Mouse (Mus musculus) MEL (cell line): ENCODE results near the gene Atp10b. TPM values are rescaled to one million over a fixed set of nuclear protein-coding genes. Genes with fewer than 3 reads are reported as not detected.

Source experiments
- DNase-seq: peaks from one replicate; pipeline ENCODE4 v3.0.0; 2011; ENCODE audit warnings: low read depth, low spot score
- H3K27ac ChIP-seq: 2 replicates; pipeline ENCODE4 v1.5.1; 2012; ENCODE audit warnings: low read depth, mild to moderate bottlenecking, control low read depth, low read length, moderate library complexity; ENCODE audit not compliant: control insufficient read depth
- H3K27me3 ChIP-seq, 2 experiments: fragments of 150-350 bp in 1 of 2; sonication (generic) in 1 of 2; 2 replicates each; pipeline ENCODE4 v1.6.1; 2012; ENCODE audit warnings: low read length in 2 of 2, mild to moderate bottlenecking in 2 of 2, improper control_type of control experiment in 1 of 2, moderate library complexity in 1 of 2; ENCODE audit not compliant: insufficient read depth in 2 of 2, control insufficient read depth in 1 of 2
- H3K36me3 ChIP-seq, 2 experiments: 2 replicates each; pipeline ENCODE4 v1.6.1; 2012 to 2014; ENCODE audit warnings: low read length in 2 of 2, improper control_type of control experiment in 1 of 2, inconsistent platforms in 1 of 2, mild to moderate bottlenecking in 1 of 2; ENCODE audit not compliant: insufficient read depth in 2 of 2, control insufficient read depth in 1 of 2
- H3K4me1 ChIP-seq, 2 experiments: fragments of 150-350 bp in 1 of 2; sonication (generic) in 1 of 2; 2 replicates each; pipeline ENCODE4 v1.6.1; 2012; ENCODE audit warnings: low read length in 2 of 2, improper control_type of control experiment in 1 of 2, mild to moderate bottlenecking in 1 of 2; ENCODE audit not compliant: insufficient read depth in 2 of 2, control insufficient read depth in 1 of 2
- H3K4me3 ChIP-seq, 2 experiments: fragments of 150-350 bp in 1 of 2; sonication (generic) in 1 of 2; 2 replicates each; pipeline ENCODE4 v1.5.1; 2012; ENCODE audit warnings: low read depth in 2 of 2, low read length in 2 of 2, mild to moderate bottlenecking in 2 of 2, moderate library complexity in 2 of 2, control low read depth in 1 of 2, improper control_type of control experiment in 1 of 2; ENCODE audit not compliant: control insufficient read depth in 1 of 2, insufficient read depth in 1 of 2
- H3K79me2 ChIP-seq: 2 replicates; pipeline ENCODE4 v1.6.1; 2012; ENCODE audit warnings: mild to moderate bottlenecking, low read length, moderate library complexity; ENCODE audit not compliant: control insufficient read depth, poor library complexity, insufficient read depth
- H3K9ac ChIP-seq: 2 replicates; pipeline ENCODE4 v1.6.1; 2012; ENCODE audit warnings: low read depth, mild to moderate bottlenecking, control low read depth, low read length, moderate library complexity; ENCODE audit not compliant: control insufficient read depth, poor library complexity, severe bottlenecking
- H3K9me3 ChIP-seq: fragments of 150-350 bp; sonication (generic); replicated peaks from 2 replicates; pipeline ENCODE4 v1.6.1; 2012; ENCODE audit warnings: mild to moderate bottlenecking, low read length, improper control_type of control experiment, moderate library complexity; ENCODE audit not compliant: insufficient read depth
- CHD2 ChIP-seq: IDR thresholded peaks from 2 replicates; pipeline ENCODE4 v1.6.1; 2011; ENCODE audit warnings: low read length, improper control_type of control experiment
- E2F4 ChIP-seq: IDR thresholded peaks from 2 replicates; pipeline ENCODE4 v1.6.1; 2011; ENCODE audit warnings: low read depth, low read length, improper control_type of control experiment, borderline replicate concordance
- ELF1 ChIP-seq: IDR thresholded peaks from 2 replicates; pipeline ENCODE4 v1.6.1; 2014; ENCODE audit warnings: low read depth, mild to moderate bottlenecking, inconsistent platforms, low read length, improper control_type of control experiment, moderate library complexity
- GABPA ChIP-seq: IDR thresholded peaks from 2 replicates; pipeline ENCODE4 v1.6.1; 2012; ENCODE audit warnings: low read depth, mild to moderate bottlenecking, inconsistent platforms, low read length, improper control_type of control experiment, moderate library complexity
- HCFC1 ChIP-seq: IDR thresholded peaks from 2 replicates; pipeline ENCODE4 v1.6.1; 2012; ENCODE audit warnings: low read depth, mild to moderate bottlenecking, inconsistent platforms, low read length, improper control_type of control experiment, moderate library complexity
- JUND ChIP-seq: IDR thresholded peaks from 2 replicates; pipeline ENCODE4 v1.6.1; 2011; ENCODE audit warnings: low read depth, mild to moderate bottlenecking, improper control_type of control experiment, low read length
- KAT2A ChIP-seq: conservative IDR thresholded peaks from 2 replicates; pipeline ENCODE4 v1.6.1; 2012; ENCODE audit warnings: low read depth, low read length, improper control_type of control experiment, inconsistent platforms
- MAFK ChIP-seq: IDR thresholded peaks from 2 replicates; pipeline ENCODE4 v1.6.1; 2011; ENCODE audit warnings: low read depth, mild to moderate bottlenecking, low read length, improper control_type of control experiment, borderline replicate concordance
- MXI1 ChIP-seq: IDR thresholded peaks from 2 replicates; pipeline ENCODE4 v1.6.1; 2011; ENCODE audit warnings: mild to moderate bottlenecking, low read depth, low read length, improper control_type of control experiment
- MYC ChIP-seq: IDR thresholded peaks from 2 replicates; pipeline ENCODE4 v1.6.1; 2011; ENCODE audit warnings: low read depth, mild to moderate bottlenecking, low read length, improper control_type of control experiment, moderate library complexity
- NELFE ChIP-seq: IDR thresholded peaks from 2 replicates; pipeline ENCODE4 v1.6.1; 2011; ENCODE audit warnings: low read depth, low read length, improper control_type of control experiment
- POLR2A ChIP-seq, 2 experiments: IDR thresholded peaks; 2 replicates each; pipeline ENCODE4 v1.6.1; 2011 to 2012; ENCODE audit warnings: low read length in 2 of 2, mild to moderate bottlenecking in 2 of 2, control low read depth in 1 of 2, improper control_type of control experiment in 1 of 2, low read depth in 1 of 2, moderate library complexity in 1 of 2; ENCODE audit not compliant: control insufficient read depth in 1 of 2, insufficient read depth in 1 of 2, poor library complexity in 1 of 2
- POLR2AphosphoS2 ChIP-seq: IDR thresholded peaks from 2 replicates; pipeline ENCODE4 v1.6.1; 2011; ENCODE audit warnings: low read length, improper control_type of control experiment
- POLR2AphosphoS5 ChIP-seq: IDR thresholded peaks from 2 replicates; pipeline ENCODE4 v1.6.1; 2012; ENCODE audit warnings: low read depth, borderline replicate concordance, mild to moderate bottlenecking, inconsistent platforms, low read length, moderate library complexity, mixed read lengths
- RAD21 ChIP-seq: IDR thresholded peaks from 2 replicates; pipeline ENCODE4 v1.6.1; 2011; ENCODE audit warnings: mild to moderate bottlenecking, low read depth, low read length, improper control_type of control experiment
- RCOR1 ChIP-seq: IDR thresholded peaks from 2 replicates; pipeline ENCODE4 v1.6.1; 2012; ENCODE audit warnings: low read depth, mild to moderate bottlenecking, inconsistent platforms, low read length, improper control_type of control experiment
- SIN3A ChIP-seq: IDR thresholded peaks from 2 replicates; pipeline ENCODE4 v1.6.1; 2012; ENCODE audit warnings: low read length, improper control_type of control experiment, inconsistent platforms
- SMC3 ChIP-seq: IDR thresholded peaks from 2 replicates; pipeline ENCODE4 v1.6.1; 2011; ENCODE audit warnings: low read depth, low read length, improper control_type of control experiment
- TAL1 ChIP-seq: IDR thresholded peaks from 2 replicates; pipeline ENCODE4 v1.6.1; 2012; ENCODE audit warnings: mild to moderate bottlenecking, inconsistent platforms, low read length, moderate library complexity, mixed read lengths
- TCF12 ChIP-seq: IDR thresholded peaks from 2 replicates; pipeline ENCODE4 v1.6.1; 2014; ENCODE audit warnings: low read depth, mild to moderate bottlenecking, inconsistent platforms, low read length, improper control_type of control experiment, moderate library complexity
- UBTF ChIP-seq: IDR thresholded peaks from 2 replicates; pipeline ENCODE4 v1.6.1; 2012; ENCODE audit warnings: low read depth, mild to moderate bottlenecking, inconsistent platforms, low read length, improper control_type of control experiment, moderate library complexity, borderline replicate concordance; ENCODE audit not compliant: insufficient read depth
- USF2 ChIP-seq, 2 experiments: IDR thresholded peaks; 2 replicates each; pipeline ENCODE4 v1.6.1; 2011 to 2012; ENCODE audit warnings: improper control_type of control experiment in 2 of 2, low read length in 2 of 2, borderline replicate concordance in 1 of 2, inconsistent platforms in 1 of 2, low read depth in 1 of 2, mild to moderate bottlenecking in 1 of 2; ENCODE audit not compliant: insufficient read depth in 1 of 2
- ZKSCAN1 ChIP-seq: IDR thresholded peaks from 2 replicates; pipeline ENCODE4 v1.6.1; 2012; ENCODE audit warnings: low read depth, mild to moderate bottlenecking, inconsistent platforms, low read length, improper control_type of control experiment, moderate library complexity
- ZMIZ1 ChIP-seq: IDR thresholded peaks from 2 replicates; pipeline ENCODE4 v1.6.1; 2012; ENCODE audit warnings: low read depth, mild to moderate bottlenecking, inconsistent platforms, low read length, improper control_type of control experiment, moderate library complexity
- ZNF384 ChIP-seq: IDR thresholded peaks from 2 replicates; pipeline ENCODE4 v1.6.1; 2012; ENCODE audit warnings: low read depth, mild to moderate bottlenecking, inconsistent platforms, low read length, improper control_type of control experiment
- polyA plus RNA-seq, 2 experiments: library from polyadenylated mRNA; stranded (reverse) in 1 of 2; unstranded in 1 of 2; fragments of >175 nt in 1 of 2; fragments of >200 nt in 1 of 2; gene quantifications; 2 replicates each; pipeline versions ENCODE4 v1.2.1 to v1.2.4; 2012; ENCODE audit warnings: low replicate concordance in 2 of 2, low read depth in 1 of 2; ENCODE audit not compliant: insufficient read length in 2 of 2, insufficient read depth in 1 of 2, missing spikeins in 1 of 2
- total RNA-seq: library from RNA; depleted of rRNA; stranded (reverse); fragments of 300-350 nt; gene quantifications from 2 replicates; pipeline ENCODE4 v1.2.3, GENCODE M21; 2012

Atp10b gene
- total and polyA plus RNA-seq, 3 experiments, result not detected

DNA sequence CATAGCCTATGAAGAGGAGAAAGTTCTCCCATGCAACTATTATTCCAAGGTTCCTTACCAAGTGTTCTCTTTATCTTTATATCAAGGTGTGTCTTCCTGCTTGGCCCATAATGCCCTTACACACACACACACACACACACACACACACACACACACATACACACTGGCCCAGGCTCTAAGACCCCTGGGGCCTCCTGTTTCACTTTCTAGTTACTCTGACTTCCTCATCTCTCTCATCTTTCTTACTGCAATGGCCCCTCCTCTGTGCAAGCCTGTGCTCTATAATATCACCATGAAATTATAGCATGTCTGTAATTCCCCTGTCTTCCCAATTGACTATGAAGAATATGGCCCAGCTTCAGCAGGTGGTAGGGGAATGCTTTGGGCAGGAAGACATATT lies 49.7 kb downstream of the Atp10b start:
- TF ChIP-seq TAL1 (no peak), RCOR1 (no peak), E2F4 (no peak), CHD2 (no peak), JUND (no peak), KAT2A (no peak), MXI1 (no peak), TCF12 (no peak), RAD21 (no peak), NELFE (no peak), POLR2A (IDR thresholded peaks at IDR 0.05; ENCODE audit: control insufficient read depth in 1 of 2, insufficient read depth in 1 of 2, low read depth in 1 of 2, low read length in 2 of 2, poor library complexity in 1 of 2) (no peak), MYC (no peak), SMC3 (no peak), MAFK (no peak), UBTF (no peak), HCFC1 (no peak), POLR2AphosphoS2 (no peak)
- DNase-seq, result no peak
- no peak overlapping the region for H3K9ac ChIP-seq

DNA sequence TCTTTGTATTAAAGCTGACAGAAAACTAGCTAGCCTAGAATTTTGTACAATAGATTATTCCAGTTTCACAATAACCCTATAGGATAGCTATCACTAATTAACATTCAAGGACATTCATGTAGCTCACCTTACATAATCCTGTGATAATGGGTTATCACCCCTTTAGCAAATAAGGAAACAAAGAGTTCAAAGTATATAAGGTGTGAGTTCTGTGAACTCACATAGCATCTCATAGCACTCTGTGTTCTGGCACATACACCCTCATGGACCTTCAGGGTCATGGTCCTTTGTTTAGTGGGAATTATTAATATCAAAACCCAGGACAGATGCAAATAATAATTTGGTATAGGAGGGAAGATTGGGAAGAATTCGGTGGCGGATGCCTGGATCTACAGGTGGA lies 50.4 kb downstream of the Atp10b start:
- TF ChIP-seq SIN3A (no peak), USF2 (IDR thresholded peaks at IDR 0.05; ENCODE audit: borderline replicate concordance in 1 of 2, insufficient read depth in 1 of 2, low read depth in 1 of 2, low read length in 2 of 2) (no peak), ZNF384 (no peak), TCF12 (no peak), KAT2A (no peak), TAL1 (no peak), POLR2AphosphoS5 (no peak), UBTF (no peak), GABPA (no peak), MAFK (no peak), ZMIZ1 (no peak), ZKSCAN1 (no peak), ELF1 (no peak), RAD21 (no peak)
- no peaks in the 10 kb centered on the region for H3K9me3 ChIP-seq
- DNase-seq, result no peak
- no peaks in the 10 kb centered on the region for H3K4me1 ChIP-seq
- no peak overlapping the region for H3K4me3 ChIP-seq
- H3K27me3 ChIP-seq, result no peaks in the 10 kb centered on the region
- no peaks in the 10 kb centered on the region for H3K36me3 ChIP-seq
- no peak overlapping the region for H3K9ac ChIP-seq
- H3K27ac ChIP-seq, result no peak overlapping the region
- no peaks in the 10 kb centered on the region for H3K79me2 ChIP-seq

More for the DNA sequence above, 49.7 kb downstream of the Atp10b start:
- H3K79me2 ChIP-seq, result no peaks in the 10 kb centered on the region
- no peak overlapping the region for H3K4me3 ChIP-seq
- no peak overlapping the region for H3K27ac ChIP-seq
- no peaks in the 10 kb centered on the region for H3K4me1 ChIP-seq
- H3K36me3 ChIP-seq, result no peaks in the 10 kb centered on the region
- no peaks in the 10 kb centered on the region for H3K9me3 ChIP-seq
- H3K27me3 ChIP-seq, result no peaks in the 10 kb centered on the region
